Mouse (Mus musculus) testis, adult 2 months (tissue): Measurements from ENCODE around the gene Crybg2. TPM values are rescaled to one million over a fixed set of nuclear protein-coding genes. Genes with fewer than 3 reads are reported as not detected.

ENCODE experiments used
- H3K27ac ChIP-seq: fragments of 200-500 bp; 2 replicates; pipeline ENCODE4 v1.5.1; 2012; ENCODE audit warnings: low read depth, low read length; ENCODE audit not compliant: control insufficient read depth, insufficient read depth
- H3K27me3 ChIP-seq: fragments of 200-500 bp; 2 replicates; pipeline ENCODE4 v1.6.1; 2012; ENCODE audit warnings: mild to moderate bottlenecking, low read length, moderate library complexity; ENCODE audit not compliant: control insufficient read depth, insufficient read depth
- H3K36me3 ChIP-seq: fragments of 200-500 bp; 2 replicates; pipeline ENCODE4 v1.6.1; 2012; ENCODE audit warnings: mild to moderate bottlenecking, low read length; ENCODE audit not compliant: control insufficient read depth, insufficient read depth
- H3K4me1 ChIP-seq: fragments of 200-500 bp; 2 replicates; pipeline ENCODE4 v1.6.1; 2012; ENCODE audit warnings: low read length; ENCODE audit not compliant: control insufficient read depth, insufficient read depth
- H3K4me3 ChIP-seq: fragments of 200-500 bp; 2 replicates; pipeline ENCODE4 v1.5.1; 2012; ENCODE audit warnings: low read depth, mild to moderate bottlenecking, low read length, moderate library complexity, mixed read lengths; ENCODE audit not compliant: control insufficient read depth
- CTCF ChIP-seq: fragments of 200-500 bp; IDR thresholded peaks from 2 replicates; pipeline ENCODE4 v1.5.1; 2012; ENCODE audit warnings: low read depth, mild to moderate bottlenecking, inconsistent platforms, low read length, moderate library complexity; ENCODE audit not compliant: control insufficient read depth, insufficient read depth, insufficient replicate concordance
- POLR2A ChIP-seq: fragments of 200-500 bp; IDR thresholded peaks from 2 replicates; pipeline ENCODE4 v1.6.1; 2012; ENCODE audit warnings: low read depth, mild to moderate bottlenecking, inconsistent platforms, low read length, moderate library complexity; ENCODE audit not compliant: control insufficient read depth
- polyA plus RNA-seq: library from polyadenylated mRNA; depleted of rRNA; stranded (reverse); fragments of >200 nt; gene quantifications from 2 replicates; pipeline ENCODE4 v1.2.3, GENCODE M21; 2012

Gene Crybg2
- polyA plus RNA-seq, 1 experiment: 2.4 TPM

DNA sequence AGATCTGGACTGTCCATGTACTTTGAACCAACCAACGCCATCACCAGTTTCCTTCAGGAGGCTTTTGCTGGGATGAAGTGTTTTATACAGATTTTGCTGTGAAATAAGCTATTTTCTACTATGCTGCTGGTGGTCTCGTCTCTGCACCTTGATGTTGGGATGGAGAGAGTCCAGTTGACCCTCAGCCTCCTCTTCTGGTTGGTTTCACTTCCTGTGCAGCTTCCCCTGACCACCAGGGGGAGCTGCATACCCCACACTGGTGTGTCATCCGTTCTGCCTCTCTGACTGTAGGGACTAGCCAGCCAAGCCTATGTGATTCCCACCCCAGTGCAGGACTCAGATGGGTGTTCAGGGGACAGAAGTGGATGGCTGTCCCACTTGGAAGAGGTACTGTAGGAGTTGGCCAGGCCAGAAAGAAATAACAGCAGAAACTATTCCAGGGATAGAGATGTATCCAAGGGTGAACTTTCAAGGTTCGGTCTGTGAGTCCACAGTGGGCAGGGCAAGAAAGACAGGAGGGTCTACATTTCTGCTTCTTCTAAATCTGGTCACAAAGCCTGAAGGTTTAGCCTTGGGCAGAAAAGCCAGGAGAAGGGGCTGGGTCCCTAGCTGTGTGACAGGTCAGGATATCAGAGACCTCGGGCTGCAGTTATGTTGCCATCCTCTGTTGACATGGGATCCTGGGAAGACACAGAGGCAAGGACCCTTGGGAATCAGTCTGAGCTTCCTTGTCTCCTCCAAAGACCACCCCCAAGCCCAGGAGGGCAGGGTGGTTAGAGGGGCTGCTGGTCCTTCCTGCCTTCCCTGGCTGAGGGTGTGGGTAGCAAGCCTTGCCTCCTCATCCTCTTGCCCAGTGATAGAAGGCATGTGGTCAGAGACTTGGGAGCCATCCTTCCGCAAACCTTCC is 32.0 kb downstream of the Crybg2 start:
- H3K27me3 ChIP-seq: no peaks in the 10 kb centered on the region
- no peaks in the 10 kb centered on the region for H3K4me1 ChIP-seq
- TF ChIP-seq CTCF: peak; percentile 91
- no peak for TF ChIP-seq POLR2A
- H3K4me3 ChIP-seq: no peak overlapping the region
- no peaks in the 10 kb centered on the region for H3K36me3 ChIP-seq
- H3K27ac ChIP-seq: no peak overlapping the region

DNA sequence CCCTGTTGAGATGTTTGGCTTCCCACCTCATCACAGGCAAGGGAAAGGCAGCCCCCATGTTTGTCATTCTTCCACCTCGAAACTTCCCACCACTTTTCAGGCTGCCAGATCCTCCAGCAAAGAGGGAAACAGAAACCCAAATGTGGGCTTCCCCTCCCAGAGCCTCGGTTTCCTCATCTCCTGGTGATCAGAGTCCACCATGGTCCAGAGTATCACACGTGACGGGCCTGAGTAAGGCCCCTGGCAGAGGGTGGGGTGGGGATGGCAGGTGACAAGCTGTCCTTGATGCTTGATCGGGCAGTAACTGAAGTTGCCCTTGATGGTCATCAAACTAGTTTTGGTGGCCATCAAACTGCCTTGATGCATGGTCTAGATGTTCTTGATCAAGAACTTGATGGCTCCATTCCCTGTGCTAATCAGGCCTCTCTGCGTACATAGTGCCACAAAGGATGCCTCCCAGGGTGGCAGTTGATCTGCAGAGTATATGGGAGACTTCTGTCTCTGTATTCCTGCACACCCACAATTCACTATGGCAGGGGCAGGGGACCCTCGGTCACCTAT is 33.5 kb downstream of the Crybg2 start:
- Histone ChIP-seq H3K27ac (no peak overlapping the region), H3K4me3 (no peak overlapping the region), H3K27me3 (no peaks in the 10 kb centered on the region), H3K36me3 (no peaks in the 10 kb centered on the region), H3K4me1 (no peaks in the 10 kb centered on the region)
- TF ChIP-seq CTCF: no peak
- TF ChIP-seq POLR2A: no peak

- Histone ChIP-seq H3K4me1 (no peaks in the 10 kb centered on the region), H3K27ac (no peak within 1 kb of the TSS), H3K4me3 (no peak within 1 kb of the TSS), H3K27me3 (no peaks in the 10 kb centered on the region), H3K36me3 (no peaks in the 10 kb centered on the region)
- TF ChIP-seq CTCF (no peak), POLR2A (no peak)
Observed at GRCm38 (mm10) chr4:134094923-134095547, 34.4 kb downstream of the Crybg2 start, which contains the start of gene Cd52. TSS of gene Cd52 (minus strand) at chr4:134095082.

DNA sequence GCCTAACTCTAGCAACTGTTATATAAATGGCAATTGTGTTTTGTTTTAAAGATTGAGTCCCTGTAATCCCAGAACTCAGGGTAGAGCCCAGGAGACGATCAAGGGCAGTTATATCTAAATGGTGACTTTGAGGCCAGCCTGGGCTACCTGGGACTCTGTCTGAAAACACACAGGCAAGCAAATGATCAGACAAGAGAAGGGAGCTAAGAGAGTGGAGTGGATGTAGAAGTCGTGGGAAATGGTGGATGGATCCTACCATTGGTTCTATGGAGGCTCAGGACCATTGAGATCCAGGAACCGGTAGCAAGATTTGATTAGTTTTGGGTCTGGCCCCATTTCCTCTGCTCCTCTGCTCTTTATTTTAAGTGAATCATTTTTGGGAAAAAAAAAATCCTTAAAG is 35.5 kb downstream of the Crybg2 start:
- no peaks in the 10 kb centered on the region for H3K36me3 ChIP-seq
- H3K27me3 ChIP-seq: no peaks in the 10 kb centered on the region
- no peak for TF ChIP-seq CTCF
- TF ChIP-seq POLR2A: no peak
- H3K4me3 ChIP-seq: no peak overlapping the region
- H3K27ac ChIP-seq: no peak overlapping the region
- no peaks in the 10 kb centered on the region for H3K4me1 ChIP-seq

GRCm38 (mm10) chr4:134097015-134097608 is 36.5 kb downstream of the Crybg2 start:
- Histone ChIP-seq H3K27me3 (no peaks in the 10 kb centered on the region), H3K27ac (no peak overlapping the region), H3K36me3 (no peaks in the 10 kb centered on the region), H3K4me1 (no peaks in the 10 kb centered on the region), H3K4me3 (no peak overlapping the region)
- TF ChIP-seq POLR2A (no peak), CTCF (no peak)

DNA sequence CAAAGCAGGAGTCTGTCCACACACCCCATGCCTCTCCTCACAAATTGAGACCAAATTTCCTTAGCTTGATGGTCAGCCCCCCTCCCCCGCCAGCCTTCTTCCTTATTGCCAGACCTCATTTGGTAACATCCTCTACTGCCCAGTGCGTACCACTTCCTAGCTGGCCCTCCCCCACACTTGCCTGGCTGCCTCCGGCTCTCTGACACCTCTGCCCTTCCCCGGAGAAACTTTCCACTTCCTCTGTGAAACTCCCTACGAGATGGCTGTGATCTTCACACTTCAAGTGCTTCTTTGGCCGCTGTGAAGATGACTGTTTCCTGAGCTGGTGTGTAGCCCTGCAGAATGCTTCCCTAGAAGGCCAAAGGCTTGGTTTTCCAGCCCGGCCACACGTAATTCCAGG is 38.0 kb downstream of the Crybg2 start:
- H3K4me3 ChIP-seq: no peak overlapping the region
- no peaks in the 10 kb centered on the region for H3K4me1 ChIP-seq
- no peak overlapping the region; the same call in 1 of the 2 replicates for H3K27ac ChIP-seq
- no peaks in the 10 kb centered on the region for H3K36me3 ChIP-seq
- TF ChIP-seq CTCF (no peak), POLR2A (no peak)
- H3K27me3 ChIP-seq: no peaks in the 10 kb centered on the region

DNA sequence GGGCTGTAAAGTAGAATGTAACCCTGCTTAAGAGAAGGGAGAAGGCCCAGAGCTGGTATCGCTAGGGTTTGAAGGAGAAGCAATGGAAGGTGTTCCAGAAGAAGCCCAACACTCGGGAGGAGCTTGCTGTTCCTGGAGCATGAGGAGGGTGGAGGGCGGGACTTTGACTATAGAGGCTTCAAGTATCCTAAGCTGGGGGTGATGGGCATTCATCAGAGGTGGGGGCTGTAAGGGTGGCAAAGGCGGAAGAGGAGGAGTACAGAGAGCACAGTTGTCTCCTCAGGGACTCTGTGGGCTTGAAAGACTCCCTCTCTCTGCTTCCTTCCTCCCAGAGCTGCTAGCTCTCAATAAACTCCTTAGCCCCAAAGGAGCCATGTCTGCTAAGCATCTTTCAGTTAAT is 39.6 kb downstream of the Crybg2 start:
- Histone ChIP-seq H3K4me1 (no peaks in the 10 kb centered on the region; the same call in 1 of the 2 replicates), H3K4me3 (no peak overlapping the region), H3K27ac (no peak overlapping the region), H3K36me3 (no peaks in the 10 kb centered on the region), H3K27me3 (no peaks in the 10 kb centered on the region)
- TF ChIP-seq CTCF: no peak
- no peak for TF ChIP-seq POLR2A
